Mouse (Mus musculus) limb, embryonic 15.5 days (tissue): ENCODE results near the gene Havcr1. TPM values are rescaled to one million over a fixed set of nuclear protein-coding genes. Genes with fewer than 3 reads are reported as not detected.
"Not testable (repeated sequence)": the region's sequence is repeated elsewhere in the genome, so short reads cannot be mapped to it uniquely, and the experiment has no call there.

Experiments
- ATAC-seq: fragments of 200-750 bp; cut with Nextera tagmentation; 2 replicates; pipeline ENCODE4 v1.8.0; 2017; ENCODE audit warnings: low read depth, moderate TSS enrichment; ENCODE audit not compliant: insufficient number of reproducible peaks, low FRiP score, low TSS enrichment
- H3K27ac ChIP-seq: fragments of 300-500 bp; sonication (generic); 2 replicates; pipeline ENCODE4 v1.5.1; 2015; ENCODE audit warnings: moderate library complexity, mild to moderate bottlenecking, inconsistent platforms
- H3K27me3 ChIP-seq: fragments of 300-500 bp; sonication (generic); 2 replicates; pipeline ENCODE4 v1.6.1; 2015; ENCODE audit warnings: inconsistent platforms
- H3K36me3 ChIP-seq: fragments of 300-500 bp; sonication (generic); 2 replicates; pipeline ENCODE4 v1.6.1; 2015; ENCODE audit warnings: inconsistent platforms
- H3K4me1 ChIP-seq: fragments of 300-500 bp; sonication (generic); 2 replicates; pipeline ENCODE4 v1.6.1; 2015; ENCODE audit warnings: inconsistent platforms
- H3K4me2 ChIP-seq: fragments of 300-500 bp; sonication (generic); 2 replicates; pipeline ENCODE4 v1.6.1; 2015; ENCODE audit warnings: mild to moderate bottlenecking, inconsistent platforms
- H3K4me3 ChIP-seq: fragments of 300-500 bp; sonication (generic); 2 replicates; pipeline ENCODE4 v1.5.1; 2015; ENCODE audit warnings: mild to moderate bottlenecking, inconsistent platforms
- H3K9ac ChIP-seq: fragments of 300-500 bp; sonication (generic); 2 replicates; pipeline ENCODE4 v1.6.1; 2015; ENCODE audit warnings: inconsistent platforms
- H3K9me3 ChIP-seq: fragments of 300-500 bp; sonication (generic); 2 replicates; pipeline ENCODE4 v1.6.1; 2016; ENCODE audit warnings: inconsistent platforms
- WGBS: fragments of 180-500 bp; shearing (Covaris S2); methylation state at CpG from one replicate; pipeline ENCODE4 v1.1.7; 2015; 5-methylcytosine and 5-hydroxymethylcytosine counted together
- polyA plus RNA-seq: library from polyadenylated mRNA; unstranded; fragments of >200 nt; fragmentation: Nextera tagmentation; extraction: Ambion mirVana; gene quantifications from 2 replicates; pipeline ENCODE4 v1.2.1, GENCODE M21; 2015

Havcr1 gene
- polyA plus RNA-seq, 1 experiment from 2014 or later, result 0.78 TPM

GRCm38 (mm10) chr11:46741716-46742115 is 6.8 kb downstream of the Havcr1 start:
- no peaks in the 10 kb centered on the region for H3K36me3 ChIP-seq
- no peak for ATAC-seq
- no peaks in the 10 kb centered on the region for H3K4me1 ChIP-seq
- 84% methylated on average over 3 of the region's 3 CpGs for WGBS
- no peak overlapping the region for H3K4me2 ChIP-seq
- no peaks in the 10 kb centered on the region for H3K9me3 ChIP-seq
- no peak overlapping the region for H3K9ac ChIP-seq
- no peaks in the 10 kb centered on the region for H3K27me3 ChIP-seq
- no peak overlapping the region for H3K27ac ChIP-seq
- no peak overlapping the region for H3K4me3 ChIP-seq

- H3K36me3 ChIP-seq, result no peaks in the 10 kb centered on the region
- no peaks in the 10 kb centered on the region for H3K4me1 ChIP-seq
- 54% methylated on average over 2 of the region's 2 CpGs for WGBS
- no peak overlapping the region for H3K4me3 ChIP-seq
- no peak for ATAC-seq
- H3K9me3 ChIP-seq, result no peaks in the 10 kb centered on the region
- H3K4me2 ChIP-seq, result no peak overlapping the region
- no peaks in the 10 kb centered on the region for H3K27me3 ChIP-seq
- H3K9ac ChIP-seq, result no peak overlapping the region
- H3K27ac ChIP-seq, result no peak overlapping the region
Measured at GRCm38 (mm10) chr11:46747996-46748395, 13.1 kb downstream of the Havcr1 start.

- no peak overlapping the region for H3K27ac ChIP-seq
- no peak overlapping the region for H3K4me2 ChIP-seq
- H3K9ac ChIP-seq, result no peak overlapping the region
- H3K9me3 ChIP-seq, result no peaks in the 10 kb centered on the region
- no peaks in the 10 kb centered on the region for H3K27me3 ChIP-seq
- WGBS, result 44% methylated on average over 2 of the region's 2 CpGs
- no peaks in the 10 kb centered on the region for H3K4me1 ChIP-seq
- H3K4me3 ChIP-seq, result no peak overlapping the region
- no peaks in the 10 kb centered on the region for H3K36me3 ChIP-seq
- ATAC-seq, result no peak
Measured at GRCm38 (mm10) chr11:46753662-46754061, 18.8 kb downstream of the Havcr1 start.

- ATAC-seq, result no peak
- WGBS, result 91% methylated on average over 4 of the region's 4 CpGs
- H3K9ac ChIP-seq, result no peak overlapping the region
Measured at GRCm38 (mm10) chr11:46754669-46755068, 19.8 kb downstream of the Havcr1 start.

GRCm38 (mm10) chr11:46755714-46756113 is 20.8 kb downstream of the Havcr1 start:
- ATAC-seq, H3K9ac ChIP-seq, H3K4me1 ChIP-seq, H3K9me3 ChIP-seq, H3K36me3 ChIP-seq, H3K27me3 ChIP-seq, H3K4me2 ChIP-seq, H3K4me3 ChIP-seq, H3K27ac ChIP-seq: not testable (repeated sequence)
- WGBS, result 90% methylated on average over 6 of the region's 6 CpGs

More at GRCm38 (mm10) chr11:46754669-46755068, 19.8 kb downstream of the Havcr1 start:
- no peaks in the 10 kb centered on the region for H3K9me3 ChIP-seq
- no peak overlapping the region for H3K4me2 ChIP-seq
- H3K4me1 ChIP-seq, result no peaks in the 10 kb centered on the region
- no peaks in the 10 kb centered on the region for H3K27me3 ChIP-seq
- H3K4me3 ChIP-seq, result no peak overlapping the region
- H3K27ac ChIP-seq, result no peak overlapping the region
- no peaks in the 10 kb centered on the region for H3K36me3 ChIP-seq

- no peak for ATAC-seq
- no peaks in the 10 kb centered on the region for H3K27me3 ChIP-seq
- H3K27ac ChIP-seq, result no peak overlapping the region
- WGBS, result 71% methylated on average over 3 of the region's 3 CpGs
- H3K4me1 ChIP-seq, result no peaks in the 10 kb centered on the region
- H3K9ac ChIP-seq, result no peak overlapping the region
- no peak overlapping the region for H3K4me2 ChIP-seq
- H3K36me3 ChIP-seq, result no peaks in the 10 kb centered on the region
- H3K9me3 ChIP-seq, result no peaks in the 10 kb centered on the region
- no peak overlapping the region for H3K4me3 ChIP-seq
Measured at GRCm38 (mm10) chr11:46776879-46777278, 42.0 kb downstream of the Havcr1 start.

GRCm38 (mm10) chr11:46779811-46780210 is 44.9 kb downstream of the Havcr1 start:
- no peaks in the 10 kb centered on the region for H3K9me3 ChIP-seq
- no peak overlapping the region for H3K4me2 ChIP-seq
- no peak overlapping the region for H3K9ac ChIP-seq
- ATAC-seq, result no peak
- no peak overlapping the region for H3K4me3 ChIP-seq
- no peak overlapping the region for H3K27ac ChIP-seq
- 86% methylated on average over 2 of the region's 2 CpGs for WGBS
- no peaks in the 10 kb centered on the region for H3K36me3 ChIP-seq
- H3K27me3 ChIP-seq, result no peaks in the 10 kb centered on the region
- H3K4me1 ChIP-seq, result no peaks in the 10 kb centered on the region

- Histone ChIP-seq H3K4me1 (no peaks in the 10 kb centered on the region), H3K27ac (no peak overlapping the region), H3K9me3 (no peaks in the 10 kb centered on the region), H3K4me3 (no peak overlapping the region), H3K9ac (no peak overlapping the region), H3K27me3 (no peaks in the 10 kb centered on the region), H3K4me2 (no peak overlapping the region), H3K36me3 (no peaks in the 10 kb centered on the region)
- no peak for ATAC-seq
- WGBS, result 83% methylated on average over 2 of the region's 2 CpGs
Measured at GRCm38 (mm10) chr11:46804440-46804839, 69.6 kb downstream of the Havcr1 start.

GRCm38 (mm10) chr11:46810511-46810910 is 75.6 kb downstream of the Havcr1 start, which contains the start of gene Timd4:
Gene Timd4 (plus strand): TSS chr11:46810800.
- no peaks in the 10 kb centered on the region for H3K9me3 ChIP-seq
- no peak within 1 kb of the TSS for H3K9ac ChIP-seq
- H3K27me3 ChIP-seq, result no peaks in the 10 kb centered on the region
- H3K27ac ChIP-seq, result no peak within 1 kb of the TSS
- no peak within 1 kb of the TSS for H3K4me3 ChIP-seq
- no peaks in the 10 kb centered on the region for H3K36me3 ChIP-seq
- ATAC-seq, result no peak
- 85% methylated on average over 5 of the region's 5 CpGs for WGBS
- no peaks in the 10 kb centered on the region for H3K4me1 ChIP-seq
- H3K4me2 ChIP-seq, result no peak within 1 kb of the TSS

- Histone ChIP-seq H3K4me1 (no peaks in the 10 kb centered on the region), H3K4me3 (no peak overlapping the region), H3K36me3 (no peaks in the 10 kb centered on the region), H3K27ac (no peak overlapping the region), H3K9me3 (no peaks in the 10 kb centered on the region), H3K9ac (no peak overlapping the region), H3K4me2 (no peak overlapping the region), H3K27me3 (no peaks in the 10 kb centered on the region)
- 88% methylated on average over 5 of the region's 5 CpGs for WGBS
- no peak for ATAC-seq
Measured at GRCm38 (mm10) chr11:46817692-46818091, 82.8 kb downstream of the Havcr1 start.

- Histone ChIP-seq H3K27me3 (no peaks in the 10 kb centered on the region), H3K9me3 (no peaks in the 10 kb centered on the region), H3K27ac (no peak overlapping the region), H3K4me3 (no peak overlapping the region), H3K4me1 (no peaks in the 10 kb centered on the region), H3K36me3 (no peaks in the 10 kb centered on the region), H3K9ac (no peak overlapping the region), H3K4me2 (no peak overlapping the region)
- 49% methylated on average over 4 of the region's 4 CpGs for WGBS
- ATAC-seq, result no peak
Measured at GRCm38 (mm10) chr11:46819930-46820329, 85.0 kb downstream of the Havcr1 start.
